24 mouse cellular contexts compared by ENCODE assay signal in the genomic region with DNA sequence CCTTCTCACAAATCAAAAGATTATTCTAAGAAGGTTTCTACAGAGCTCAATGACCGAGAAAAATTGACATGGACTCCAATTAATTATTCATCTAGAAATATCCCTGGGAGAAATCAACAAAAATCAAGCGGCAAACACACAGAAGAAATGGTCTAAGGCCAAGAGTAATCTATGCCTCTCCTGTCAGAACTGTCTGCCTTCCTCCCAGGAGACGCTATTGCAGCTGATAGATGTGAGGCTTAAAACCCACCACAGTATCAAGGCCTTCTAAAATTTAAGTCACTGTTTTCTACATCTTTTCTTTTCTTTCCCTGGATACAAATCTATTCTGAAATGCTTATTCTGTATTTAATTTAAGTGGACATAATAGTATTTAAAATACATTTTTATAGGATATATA.
"Had no signal": no experiment of that assay in that cellular context is flagged by ENCODE, and none has a peak within 500 bp of the region (broad histone marks: within the 10 kb centered on the region; RNA-seq: fewer than 3 reads in every experiment).

No protein-coding gene starts in this region.

- ATAC-seq: hindbrain, postnatal 0 days; intestine, embryonic 16.5 days had no signal

- H3K4me3 ChIP-seq: heart, adult 2 months; heart, embryonic 13.5 days; heart, embryonic 15.5 days; kidney, embryonic 15.5 days; limb, embryonic 13.5 days; limb, embryonic 15.5 days had no signal

- DNase-seq: gastrocnemius, postnatal 14 days; gastrocnemius, postnatal 36 days; heart, adult 11 months; heart, adult 2 months; heart, postnatal 14 days; heart, postnatal 36 days; kidney, adult 11 months; kidney, adult 2 months; kidney, adult 9 months; kidney, postnatal 14 days; kidney, postnatal 36 days; layer of hippocampus, adult 9-11 months; layer of hippocampus, postnatal 36 days; left cerebral cortex, postnatal 4 days had no signal

- H3K36me3 ChIP-seq: heart, embryonic 13.5 days; heart, embryonic 15.5 days; kidney, embryonic 15.5 days; limb, embryonic 13.5 days; limb, embryonic 15.5 days had no signal

- H3K4me2 ChIP-seq: heart, embryonic 11.5 days; heart, embryonic 13.5 days; heart, embryonic 15.5 days; hindbrain, embryonic 14.5 days; kidney, embryonic 15.5 days; limb, embryonic 13.5 days; limb, embryonic 15.5 days had no signal

- H3K27me3 ChIP-seq: heart, embryonic 13.5 days; heart, embryonic 15.5 days; kidney, embryonic 15.5 days; limb, embryonic 13.5 days; limb, embryonic 15.5 days had no signal

- H3K27ac ChIP-seq: heart, adult 2 months; heart, embryonic 13.5 days; heart, embryonic 15.5 days; hindbrain, embryonic 14.5 days; hindbrain, postnatal 0 days; kidney, embryonic 15.5 days; kidney, postnatal 0 days; limb, embryonic 13.5 days; limb, embryonic 15.5 days had no signal

- H3K9ac ChIP-seq: heart, embryonic 13.5 days; heart, embryonic 15.5 days; hindbrain, embryonic 14.5 days; kidney, embryonic 15.5 days; limb, embryonic 13.5 days; limb, embryonic 15.5 days had no signal

- H3K4me1 ChIP-seq: heart, embryonic 13.5 days; heart, embryonic 15.5 days; kidney, embryonic 15.5 days; limb, embryonic 13.5 days; limb, embryonic 15.5 days had no signal

- H3K9me3 ChIP-seq: heart, embryonic 13.5 days; heart, embryonic 15.5 days; kidney, embryonic 15.5 days; limb, embryonic 13.5 days; limb, embryonic 15.5 days had no signal
